Comparison of ENCODE assay signal across 9 mouse cellular contexts in genomic region chr12:26331048-26331447, GRCm38 (mm10).
DNase-seq lines count a peak whose midpoint lies in the region; ATAC-seq and TF ChIP-seq lines count a peak whose summit lies in the region.
"Had no signal": no experiment of that assay in that cellular context is flagged by ENCODE, and none has a peak within 500 bp of the region (broad histone marks: within the 10 kb centered on the region; RNA-seq: fewer than 3 reads in every experiment).

No protein-coding gene starts in this region.

- H3K27me3 ChIP-seq in kidney, embryonic 14.5 days (ENCODE audit: control insufficient read depth, insufficient read depth, low read length) = no peaks in the 10 kb centered on the region
- H3K27me3 ChIP-seq in heart, adult 2 months (ENCODE audit: control insufficient read depth, insufficient read depth, low read length) = no peaks in the 10 kb centered on the region
- H3K27me3 ChIP-seq in liver, embryonic 12.5 days (replicated peaks) = no peaks in the 10 kb centered on the region

- no peaks in the 10 kb centered on the region for H3K79me2 ChIP-seq in heart, adult 2 months (replicated peaks; ENCODE audit: control insufficient read depth, insufficient read depth, low read length)

- no peak for TF ChIP-seq POLR2A in brain, embryonic 14.5 days (IDR thresholded peaks at IDR 0.05; ENCODE audit: borderline replicate concordance, extremely low read depth, insufficient read depth, insufficient read length, poor library complexity, severe bottlenecking)
- no peak for TF ChIP-seq POLR2A in heart, adult 2 months (IDR thresholded peaks at IDR 0.05; ENCODE audit: insufficient read depth, low read depth, low read length)

- peak; percentile 66; the same call in 1 of the 2 replicates for TF ChIP-seq EP300 in heart, adult 2 months (IDR thresholded peaks at IDR 0.05; ENCODE audit: insufficient read depth, low read depth, low read length)

- H3K9ac ChIP-seq in kidney, embryonic 14.5 days (ENCODE audit: low read depth, low read length) = no peak overlapping the region
- no peak overlapping the region for H3K9ac ChIP-seq in heart, adult 2 months (ENCODE audit: low read depth, low read length)
- no peak overlapping the region for H3K9ac ChIP-seq in liver, embryonic 12.5 days

- no peaks in the 10 kb centered on the region for H3K4me1 ChIP-seq in kidney, embryonic 14.5 days (ENCODE audit: control insufficient read depth, insufficient read depth, low read length)
- H3K4me1 ChIP-seq in heart, adult 2 months (ENCODE audit: control insufficient read depth, insufficient read depth, low read length) = peaks cover 12% of the 10 kb centered on the region
- H3K4me1 ChIP-seq in liver, embryonic 12.5 days = no peaks in the 10 kb centered on the region

- no peak for TF ChIP-seq CTCF in brain, embryonic 14.5 days (IDR thresholded peaks at IDR 0.05; ENCODE audit: borderline replicate concordance, extremely low read depth, insufficient read depth, insufficient read length)
- TF ChIP-seq CTCF in heart, adult 2 months (IDR thresholded peaks at IDR 0.05) = no peak

- no peak overlapping the region for H3K4me2 ChIP-seq in kidney, embryonic 14.5 days (replicated peaks; ENCODE audit: low read depth, low read length)
- no peak overlapping the region for H3K4me2 ChIP-seq in liver, embryonic 12.5 days

- DNase-seq in kidney, adult 18-20 months = peak; percentile 26
- DNase-seq in brain, embryonic 14.5 days (ENCODE audit: low read depth) = peak; percentile 31
- DNase-seq in heart, adult 2 months = peak; percentile 67 to 82
- peak; percentile 40 for DNase-seq in left cerebral cortex, adult 11 months (ENCODE audit: low spot score)
- peak; percentile 25 for DNase-seq in right cerebral cortex, postnatal 14 days
- DNase-seq in retina, embryonic 14.5 days (ENCODE audit: low spot score) = no peak

- 65% methylated on average over 3 of the region's 3 CpGs for WGBS in kidney, embryonic 14.5 days
- 11% methylated on average over 3 of the region's 3 CpGs for WGBS in heart, adult 2 months
- WGBS in liver, embryonic 12.5 days (ENCODE audit: insufficient replicate concordance) = 59% methylated on average over 3 of the region's 3 CpGs

- peaks cover 18% of the 10 kb centered on the region; the same call in 1 of the 2 replicates for H3K36me3 ChIP-seq in kidney, embryonic 14.5 days (ENCODE audit: control insufficient read depth, insufficient read depth, low read length)
- H3K36me3 ChIP-seq in heart, adult 2 months (ENCODE audit: control insufficient read depth, insufficient read depth, low read length) = peaks cover 10% of the 10 kb centered on the region
- no peaks in the 10 kb centered on the region for H3K36me3 ChIP-seq in liver, embryonic 12.5 days

- H3K9me3 ChIP-seq in kidney, embryonic 14.5 days (ENCODE audit: control insufficient read depth, low read length) = no peaks in the 10 kb centered on the region
- no peaks in the 10 kb centered on the region for H3K9me3 ChIP-seq in liver, embryonic 12.5 days (replicated peaks)

- ATAC-seq in kidney, embryonic 14.5 days (ENCODE audit: low FRiP score, low TSS enrichment) = no peak
- no peak for ATAC-seq in liver, embryonic 12.5 days

- no peak overlapping the region for H3K4me3 ChIP-seq in kidney, embryonic 14.5 days (ENCODE audit: low read length)
- no peak overlapping the region for H3K4me3 ChIP-seq in heart, adult 2 months
- H3K4me3 ChIP-seq in liver, embryonic 12.5 days = no peak overlapping the region
- H3K4me3 ChIP-seq: erythroblast, embryonic 14.5 days had no signal

- intact Hi-C loops in heart, adult 2 months (cut with DNase I) = loop anchor here (2.0 kb wide), 1 partner anchor 14 kb away; no protein-coding TSS in a partner anchor

- H3K27ac ChIP-seq in kidney, embryonic 14.5 days (ENCODE audit: low read depth, low read length) = no peak overlapping the region
- H3K27ac ChIP-seq in heart, adult 2 months = peak overlapping the region; percentile 58
- H3K27ac ChIP-seq in liver, embryonic 12.5 days = no peak overlapping the region
